Mouse (Mus musculus) liver, embryonic 15.5 days (tissue): ENCODE data around the gene Lrp6. TPM values are rescaled to one million over a fixed set of nuclear protein-coding genes. Genes with fewer than 3 reads are reported as not detected.

Experiments used
- ATAC-seq: fragments of 200-750 bp; cut with Nextera tagmentation; 2 replicates; pipeline ENCODE4 v1.8.0; 2017; ENCODE audit warnings: moderate number of reproducible peaks, mild to moderate bottlenecking, moderate library complexity; ENCODE audit not compliant: insufficient read depth
- H3K27ac ChIP-seq: fragments of 300-500 bp; sonication (generic); replicated peaks from 2 replicates; pipeline ENCODE4 v1.5.1; 2015; ENCODE audit warnings: mild to moderate bottlenecking, inconsistent platforms
- H3K27me3 ChIP-seq: fragments of 300-500 bp; sonication (generic); 2 replicates; pipeline ENCODE4 v1.6.1; 2015; ENCODE audit warnings: mild to moderate bottlenecking, inconsistent platforms
- H3K36me3 ChIP-seq: fragments of 300-500 bp; sonication (generic); replicated peaks from 2 replicates; pipeline ENCODE4 v1.6.1; 2015; ENCODE audit warnings: moderate library complexity, mild to moderate bottlenecking, inconsistent platforms
- H3K4me1 ChIP-seq: fragments of 300-500 bp; sonication (generic); replicated peaks from 2 replicates; pipeline ENCODE4 v1.6.1; 2015; ENCODE audit warnings: inconsistent platforms
- H3K4me2 ChIP-seq: fragments of 300-500 bp; sonication (generic); 2 replicates; pipeline ENCODE4 v1.6.1; 2015; ENCODE audit warnings: moderate library complexity, mild to moderate bottlenecking, inconsistent platforms
- H3K4me3 ChIP-seq: fragments of 300-500 bp; sonication (generic); replicated peaks from 2 replicates; pipeline ENCODE4 v1.5.1; 2015; ENCODE audit warnings: mild to moderate bottlenecking, inconsistent platforms
- H3K9ac ChIP-seq: fragments of 300-500 bp; sonication (generic); 2 replicates; pipeline ENCODE4 v1.6.1; 2015; ENCODE audit warnings: moderate library complexity, mild to moderate bottlenecking, inconsistent platforms
- H3K9me3 ChIP-seq: fragments of 300-500 bp; sonication (generic); replicated peaks from 2 replicates; pipeline ENCODE4 v1.6.1; 2016; ENCODE audit warnings: inconsistent platforms
- WGBS: fragments of 180-500 bp; shearing (Covaris S2); methylation state at CpG from one replicate; pipeline ENCODE4 v1.1.7; 2015; ENCODE audit warnings: mixed read lengths; ENCODE audit not compliant: insufficient replicate concordance; 5-methylcytosine and 5-hydroxymethylcytosine counted together
- polyA plus RNA-seq: library from polyadenylated mRNA; unstranded; fragments of >200 nt; fragmentation: Nextera tagmentation; extraction: Ambion mirVana; gene quantifications from 2 replicates; pipeline ENCODE4 v1.2.1, GENCODE M21; 2015

Gene Lrp6
- polyA plus RNA-seq, 1 experiment from 2014 or later = 7.2 TPM

DNA sequence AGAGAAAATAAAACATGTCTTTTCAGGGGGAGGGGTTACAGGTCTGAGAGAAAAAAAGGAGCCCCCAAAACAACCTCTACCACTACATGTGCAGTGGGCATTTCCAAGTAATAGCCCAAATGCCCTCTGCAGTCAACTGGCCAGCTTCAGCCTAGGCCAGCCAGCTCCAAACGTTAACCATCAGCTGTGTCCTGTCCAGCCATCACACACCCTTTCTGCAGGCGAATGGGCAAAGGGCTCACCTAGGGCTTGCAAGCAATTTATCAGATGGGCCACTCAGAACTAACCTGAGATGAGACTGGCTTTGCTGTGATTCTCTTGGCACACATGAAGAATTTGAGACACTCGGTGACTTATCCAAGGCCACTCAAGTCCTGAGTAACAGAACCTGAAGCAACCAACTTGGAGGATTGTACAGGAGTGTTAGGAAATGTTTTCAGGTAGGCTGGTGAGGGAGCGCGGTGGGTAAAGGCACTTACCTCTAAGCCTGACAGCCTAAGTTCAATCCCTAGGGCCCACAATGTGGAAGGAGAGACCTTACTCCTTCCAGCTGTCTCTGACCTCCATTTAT, 1.3 kb upstream of the Lrp6 start:
- H3K9me3 ChIP-seq = no peaks in the 10 kb centered on the region
- H3K9ac ChIP-seq = no peak overlapping the region
- WGBS = 77% methylated on average over 5 of the region's 5 CpGs
- H3K36me3 ChIP-seq = no peaks in the 10 kb centered on the region
- H3K4me2 ChIP-seq = peak overlapping the region; percentile 15
- peaks cover 25% of the 10 kb centered on the region for H3K4me1 ChIP-seq
- no peak overlapping the region for H3K27ac ChIP-seq
- no peak for ATAC-seq
- peak overlapping the region; percentile 4; the same call in 1 of the 2 replicates for H3K4me3 ChIP-seq
- no peaks in the 10 kb centered on the region for H3K27me3 ChIP-seq

- H3K9me3 ChIP-seq = no peaks in the 10 kb centered on the region
- peak overlapping the region; percentile 80 for H3K9ac ChIP-seq
- no peaks in the 10 kb centered on the region for H3K27me3 ChIP-seq
- H3K4me1 ChIP-seq = peaks cover 38% of the 10 kb centered on the region
- H3K4me3 ChIP-seq = peak overlapping the region; percentile 89
- peak overlapping the region; percentile 86 for H3K27ac ChIP-seq
- WGBS = under 1% methylated on average over 55 of the region's 64 CpGs
- peak; percentile 43 for ATAC-seq
- no peaks in the 10 kb centered on the region for H3K36me3 ChIP-seq
- peak overlapping the region; percentile 90 for H3K4me2 ChIP-seq
Observed at GRCm38 (mm10) chr6:134566248-134566817, 432 bp downstream of the Lrp6 start.

DNA sequence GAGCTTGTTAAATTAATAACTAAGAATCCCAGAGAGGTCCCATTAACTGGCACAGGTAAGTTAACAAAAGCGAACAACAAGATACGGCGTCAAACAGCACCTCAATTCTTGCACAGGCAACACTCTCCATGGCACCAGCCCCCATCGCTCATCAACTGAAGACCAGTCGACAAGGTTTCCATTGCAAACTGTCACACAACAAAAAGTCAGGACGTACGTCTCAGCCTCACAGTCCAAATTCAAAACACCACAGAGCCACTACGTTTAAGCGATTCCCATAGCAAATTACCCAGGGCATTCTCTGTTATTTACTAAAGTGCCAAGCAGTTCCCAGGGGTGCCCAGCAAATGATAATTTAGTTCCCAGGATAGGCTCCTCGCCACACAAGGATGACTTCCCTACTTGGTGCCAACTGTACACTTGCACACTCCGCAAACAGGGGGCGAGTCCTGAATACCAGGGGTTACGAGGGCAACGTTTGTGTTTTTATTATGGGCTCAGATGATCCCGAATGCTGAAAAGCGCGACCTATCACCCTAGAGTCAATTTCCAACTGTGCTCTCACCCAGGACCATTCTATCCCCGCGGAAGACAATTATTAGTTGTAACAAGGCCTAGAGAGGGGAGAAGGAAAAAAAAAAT, 1.0 kb downstream of the Lrp6 start:
- 2% methylated on average over 19 of the region's 19 CpGs for WGBS
- H3K9me3 ChIP-seq = no peaks in the 10 kb centered on the region
- H3K4me1 ChIP-seq = peaks cover 38% of the 10 kb centered on the region
- no peak for ATAC-seq
- peak overlapping the region; percentile 80 for H3K9ac ChIP-seq
- H3K36me3 ChIP-seq = no peaks in the 10 kb centered on the region
- peak overlapping the region; percentile 89 for H3K4me3 ChIP-seq
- peak overlapping the region; percentile 86 for H3K27ac ChIP-seq
- no peaks in the 10 kb centered on the region for H3K27me3 ChIP-seq
- H3K4me2 ChIP-seq = peak overlapping the region; percentile 90

- H3K27me3 ChIP-seq = no peaks in the 10 kb centered on the region
- WGBS = 53% methylated on average over 2 of the region's 2 CpGs
- no peaks in the 10 kb centered on the region for H3K9me3 ChIP-seq
- peaks cover 38% of the 10 kb centered on the region for H3K4me1 ChIP-seq
- H3K36me3 ChIP-seq = no peaks in the 10 kb centered on the region
- no peak overlapping the region for H3K27ac ChIP-seq
- no peak overlapping the region for H3K9ac ChIP-seq
- peak overlapping the region; percentile 45 for H3K4me2 ChIP-seq
- peak overlapping the region; percentile 24; the same call in 1 of the 2 replicates for H3K4me3 ChIP-seq
- no peak for ATAC-seq
Observed at GRCm38 (mm10) chr6:134564539-134564938, 2.2 kb downstream of the Lrp6 start.

DNA sequence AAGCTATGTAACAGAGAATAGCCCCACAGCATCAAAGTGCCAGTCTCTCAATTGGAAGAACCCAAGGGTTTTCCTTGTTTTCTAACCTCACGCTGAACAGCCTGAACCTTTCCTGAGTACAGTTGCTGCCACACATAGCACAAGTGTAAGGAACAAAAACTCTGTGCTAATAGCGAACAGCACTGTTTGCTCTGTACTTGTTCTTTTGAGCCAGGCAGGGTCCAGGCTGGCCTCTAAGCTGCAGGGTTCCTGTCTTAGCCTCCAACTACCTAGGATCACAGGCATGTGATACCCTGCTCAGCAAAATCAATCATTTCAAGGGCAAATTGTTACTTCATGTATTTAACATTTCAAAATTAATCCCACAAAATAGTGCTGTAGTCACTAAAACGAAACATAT, 7.1 kb downstream of the Lrp6 start:
- no peaks in the 10 kb centered on the region for H3K9me3 ChIP-seq
- no peak overlapping the region for H3K9ac ChIP-seq
- no peak overlapping the region for H3K4me3 ChIP-seq
- H3K4me2 ChIP-seq = no peak overlapping the region
- 53% methylated on average over 3 of the region's 3 CpGs for WGBS
- H3K27ac ChIP-seq = no peak overlapping the region
- peaks cover 53% of the 10 kb centered on the region for H3K4me1 ChIP-seq
- no peaks in the 10 kb centered on the region for H3K36me3 ChIP-seq
- no peaks in the 10 kb centered on the region for H3K27me3 ChIP-seq
- ATAC-seq = no peak

GRCm38 (mm10) chr6:134558546-134559129, 8.1 kb downstream of the Lrp6 start:
- ATAC-seq = no peak
- WGBS = 44% methylated on average over 8 of the region's 8 CpGs
- Histone ChIP-seq H3K9me3 (no peaks in the 10 kb centered on the region), H3K9ac (no peak overlapping the region), H3K4me2 (no peak overlapping the region), H3K27ac (no peak overlapping the region), H3K4me3 (no peak overlapping the region), H3K36me3 (no peaks in the 10 kb centered on the region), H3K27me3 (no peaks in the 10 kb centered on the region), H3K4me1 (peaks cover 46% of the 10 kb centered on the region)

- no peak overlapping the region for H3K4me3 ChIP-seq
- peaks cover 39% of the 10 kb centered on the region for H3K4me1 ChIP-seq
- no peak for ATAC-seq
- WGBS = 69% methylated on average over 1 of the region's 1 CpGs
- H3K27ac ChIP-seq = no peak overlapping the region
- no peak overlapping the region for H3K4me2 ChIP-seq
- H3K9ac ChIP-seq = no peak overlapping the region
- no peaks in the 10 kb centered on the region for H3K27me3 ChIP-seq
- no peaks in the 10 kb centered on the region for H3K36me3 ChIP-seq
- H3K9me3 ChIP-seq = no peaks in the 10 kb centered on the region
Observed at GRCm38 (mm10) chr6:134557043-134557442, 9.7 kb downstream of the Lrp6 start.

- H3K27me3 ChIP-seq = no peaks in the 10 kb centered on the region
- H3K9me3 ChIP-seq = no peaks in the 10 kb centered on the region
- no peak overlapping the region for H3K4me2 ChIP-seq
- H3K9ac ChIP-seq = no peak overlapping the region
- H3K27ac ChIP-seq = no peak overlapping the region
- peaks cover 33% of the 10 kb centered on the region for H3K4me1 ChIP-seq
- WGBS = 63% methylated on average over 7 of the region's 7 CpGs
- no peaks in the 10 kb centered on the region for H3K36me3 ChIP-seq
- no peak; the same call in 1 of the 2 replicates for ATAC-seq
- H3K4me3 ChIP-seq = no peak overlapping the region
Observed at GRCm38 (mm10) chr6:134556185-134556950, 10.4 kb downstream of the Lrp6 start.

- Histone ChIP-seq H3K9ac (no peak overlapping the region), H3K36me3 (no peaks in the 10 kb centered on the region), H3K27me3 (no peaks in the 10 kb centered on the region), H3K9me3 (no peaks in the 10 kb centered on the region), H3K27ac (no peak overlapping the region), H3K4me3 (no peak overlapping the region), H3K4me1 (peaks cover 35% of the 10 kb centered on the region), H3K4me2 (no peak overlapping the region)
- ATAC-seq = no peak
- 75% methylated on average over 3 of the region's 3 CpGs for WGBS
Observed at GRCm38 (mm10) chr6:134555178-134555577, 11.6 kb downstream of the Lrp6 start.

- Histone ChIP-seq H3K4me2 (no peak overlapping the region), H3K36me3 (no peaks in the 10 kb centered on the region), H3K4me1 (peaks cover 32% of the 10 kb centered on the region), H3K9ac (no peak overlapping the region), H3K4me3 (no peak overlapping the region), H3K27me3 (no peaks in the 10 kb centered on the region), H3K27ac (no peak overlapping the region), H3K9me3 (no peaks in the 10 kb centered on the region)
- 51% methylated on average over 4 of the region's 4 CpGs for WGBS
- no peak for ATAC-seq
Observed at GRCm38 (mm10) chr6:134554230-134554629, 12.5 kb downstream of the Lrp6 start.

GRCm38 (mm10) chr6:134551007-134551406, 15.8 kb downstream of the Lrp6 start:
- H3K4me3 ChIP-seq = no peak overlapping the region
- peaks cover 14% of the 10 kb centered on the region; the same call in 1 of the 2 replicates for H3K4me1 ChIP-seq
- H3K27me3 ChIP-seq = no peaks in the 10 kb centered on the region
- no peak overlapping the region for H3K9ac ChIP-seq
- H3K27ac ChIP-seq = no peak overlapping the region
- H3K9me3 ChIP-seq = no peaks in the 10 kb centered on the region
- no peaks in the 10 kb centered on the region for H3K36me3 ChIP-seq
- WGBS = 23% methylated on average over 1 of the region's 1 CpGs
- ATAC-seq = no peak
- H3K4me2 ChIP-seq = no peak overlapping the region
